Mouse (Mus musculus) left cerebral cortex, adult 9 months (tissue): ENCODE results near the gene Rbfox1.
A peak's percentile ranks its signal among the peaks of the same experiment; 100 is the strongest.

ENCODE experiments used
- DNase-seq, 2 experiments: peaks; one replicate each; pipeline ENCODE4 v3.0.0; 2022; ENCODE audit warnings: low spot score in 2 of 2

Rbfox1 gene

DNA sequence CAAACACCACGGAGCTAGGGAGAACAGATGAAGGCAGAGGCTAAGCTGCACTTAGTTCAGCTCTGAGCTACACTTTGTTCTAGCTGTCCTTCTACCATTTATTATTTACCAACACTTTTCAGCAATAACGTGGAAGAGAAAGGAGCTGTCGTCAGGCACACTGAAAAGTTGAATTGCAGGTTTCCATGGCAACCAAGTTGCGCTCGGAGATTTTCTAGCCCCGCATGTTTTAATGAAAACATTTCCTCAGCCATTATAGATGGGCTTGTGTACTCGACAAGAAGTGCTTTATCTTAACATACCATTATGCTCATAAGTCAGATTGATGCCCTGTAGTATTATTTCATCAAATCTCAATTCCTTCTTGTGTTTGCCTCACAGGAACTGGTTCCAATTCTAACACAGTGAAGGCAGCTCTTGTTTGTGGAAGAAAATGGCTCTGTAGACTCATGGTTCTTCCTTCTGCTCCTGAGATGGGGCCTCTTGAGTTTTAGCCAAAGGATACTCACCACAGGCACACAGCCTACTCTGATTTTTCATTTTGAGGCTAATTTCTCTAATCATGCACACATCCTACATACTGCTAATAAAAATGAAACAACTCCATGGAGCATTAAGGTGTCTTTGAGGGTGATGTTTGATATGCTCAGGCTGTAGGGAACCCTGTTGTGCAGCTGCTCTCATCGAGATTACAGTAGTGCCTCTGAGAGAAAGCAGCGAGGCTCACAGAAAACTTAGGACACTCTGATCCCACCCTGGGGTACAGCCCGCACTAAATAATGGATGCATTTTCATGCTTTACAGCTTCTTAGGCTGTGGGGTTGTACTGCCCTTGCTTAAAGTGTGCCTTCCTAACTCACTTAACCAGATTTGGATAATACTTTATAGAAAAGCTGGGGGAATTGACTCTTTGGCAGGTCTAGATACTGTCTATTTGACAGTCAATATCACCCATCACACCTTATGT lies 107.2 kb downstream of the Rbfox1 start:
- DNase-seq = peak in 1 of 2 experiments; percentile 50

DNA sequence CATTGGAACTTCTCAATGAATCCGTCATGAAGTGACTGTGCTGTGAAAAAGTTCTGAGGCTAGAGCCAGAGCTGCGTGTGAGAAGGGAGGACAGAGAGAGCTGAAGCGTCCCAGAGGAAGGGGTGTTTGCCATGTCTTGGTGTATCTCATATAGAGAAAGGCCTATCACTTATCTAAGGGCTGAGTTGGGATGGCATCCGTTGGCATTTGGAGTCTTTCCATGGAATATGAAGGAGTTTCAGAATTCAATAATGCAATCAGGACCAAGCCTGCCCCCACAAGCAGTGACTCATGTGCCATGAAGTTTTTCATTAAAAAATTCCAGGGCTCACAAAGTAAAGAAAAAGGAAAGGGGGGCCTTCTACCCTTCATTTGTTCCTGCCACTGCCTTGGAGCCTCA lies 112.0 kb downstream of the Rbfox1 start:
- DNase-seq = peak in 1 of 2 experiments; percentile 22

DNA sequence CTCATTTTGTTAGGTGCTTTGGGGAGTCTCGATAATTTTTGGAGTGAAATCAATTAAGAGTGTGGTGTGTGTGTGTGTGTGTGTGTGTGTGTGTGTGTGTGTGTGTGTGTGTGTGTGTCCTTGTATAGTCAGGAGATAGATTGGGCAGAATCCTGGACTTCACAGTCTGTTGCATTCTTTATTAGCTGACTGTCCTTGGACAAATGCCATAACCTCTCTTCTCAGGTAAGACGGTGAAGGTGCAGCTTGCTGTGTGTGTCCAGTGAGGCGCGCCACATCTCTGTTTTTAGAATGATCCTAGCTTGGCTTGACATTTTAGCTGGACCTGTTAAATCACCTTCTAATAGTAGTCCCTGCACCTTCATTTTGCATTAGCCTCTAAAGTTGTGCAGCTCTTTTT lies 112.5 kb downstream of the Rbfox1 start:
- no peak for DNase-seq

DNA sequence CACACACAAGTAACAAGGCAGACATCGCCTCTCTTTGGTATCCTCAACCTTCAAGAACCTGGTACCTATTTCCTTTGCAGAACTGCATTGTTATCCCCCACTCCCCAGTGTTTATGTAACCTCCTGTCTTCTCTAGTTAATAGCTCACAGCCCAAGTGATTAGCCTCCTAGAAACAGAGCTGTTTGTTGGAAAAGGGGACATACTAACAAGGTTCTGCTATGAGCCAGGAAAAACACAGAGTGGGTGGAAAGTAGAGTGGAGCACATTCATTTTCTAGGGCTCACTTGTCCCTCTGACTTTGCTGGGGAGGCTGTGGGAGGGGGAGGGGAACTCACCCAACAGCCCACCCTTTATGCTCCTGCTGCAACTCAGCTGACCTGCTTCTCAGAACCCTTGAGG lies 114.9 kb downstream of the Rbfox1 start:
- DNase-seq = peak in 1 of 2 experiments; percentile 32

DNA sequence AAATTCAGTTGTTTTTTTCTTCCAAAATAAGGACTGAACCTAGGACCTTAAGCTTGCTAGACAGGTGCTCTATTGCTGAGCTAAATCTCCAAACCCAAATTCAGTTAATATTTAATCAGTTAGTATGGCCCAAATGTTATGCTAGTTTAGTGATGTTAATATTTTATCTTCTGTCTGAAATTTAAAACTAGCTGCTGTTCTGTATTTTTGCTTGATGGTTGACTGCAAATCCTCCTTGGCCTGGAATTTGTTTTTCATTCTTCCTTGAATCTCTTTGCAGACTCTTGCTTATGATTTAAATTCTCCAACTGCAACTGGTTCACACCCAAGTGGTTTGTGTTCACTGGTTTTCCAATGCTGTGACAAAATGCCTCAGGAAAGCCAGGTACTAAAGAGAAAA lies 121.8 kb downstream of the Rbfox1 start:
- DNase-seq = no peak

DNA sequence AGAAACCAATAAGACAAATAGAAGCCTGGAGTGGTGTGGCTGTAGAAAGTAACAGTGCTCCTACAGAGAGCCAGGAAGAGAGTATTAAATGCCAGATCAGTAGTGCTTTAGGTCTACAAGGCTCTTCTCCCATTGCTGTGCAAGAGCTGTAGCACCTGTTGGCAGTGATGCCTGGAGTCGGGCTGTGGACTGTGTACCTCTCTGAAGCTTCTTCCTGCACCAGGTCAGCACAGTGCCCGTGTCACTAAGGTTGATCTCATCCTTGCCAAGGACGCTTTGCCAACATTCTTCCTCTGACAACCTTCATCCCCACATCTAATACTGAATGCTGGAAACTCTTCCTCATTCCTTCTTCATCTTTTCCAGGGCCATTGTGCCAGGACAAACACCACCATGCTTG lies 127.7 kb downstream of the Rbfox1 start:
- no peak for DNase-seq

DNA sequence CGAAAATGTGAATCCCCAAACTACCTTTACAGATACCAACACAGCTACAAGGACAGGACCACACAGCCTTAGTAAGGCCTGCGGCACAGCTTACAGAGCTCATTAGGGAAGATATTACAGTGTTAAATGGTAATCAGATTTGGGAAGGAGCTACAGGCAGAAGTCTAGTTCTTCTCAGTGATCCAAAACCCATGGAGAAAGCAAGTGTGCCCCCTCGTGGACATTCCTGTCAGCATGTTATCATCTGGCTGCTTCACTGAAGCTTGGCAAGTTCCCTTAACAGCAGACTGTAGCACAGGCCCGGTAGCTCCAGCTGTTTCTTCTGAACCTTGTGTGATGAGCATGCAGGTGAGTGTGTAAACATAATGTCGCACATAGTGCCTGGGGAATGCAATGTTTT lies 133.5 kb downstream of the Rbfox1 start:
- DNase-seq = peak; percentile 62 to 94

DNA sequence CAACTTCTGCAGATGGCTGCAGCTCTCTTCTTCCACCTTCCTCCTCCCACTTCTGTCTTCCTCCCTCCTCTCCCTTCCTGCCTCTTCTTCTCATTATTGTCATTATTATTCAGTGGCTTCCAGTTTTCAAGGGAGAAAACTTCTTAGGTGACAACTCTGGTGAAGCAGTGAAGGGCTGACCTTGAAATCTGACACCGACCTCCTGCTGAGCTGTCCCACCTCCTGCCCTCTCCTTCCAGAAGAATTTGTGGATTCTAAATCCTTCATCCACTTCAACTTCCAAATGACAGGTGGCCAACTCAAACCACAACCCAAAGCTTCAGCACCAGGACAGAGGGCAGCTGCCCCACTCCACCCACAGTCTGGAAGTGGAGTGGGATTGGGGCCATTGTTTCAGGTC lies 134.2 kb downstream of the Rbfox1 start:
- DNase-seq = no peak

DNA sequence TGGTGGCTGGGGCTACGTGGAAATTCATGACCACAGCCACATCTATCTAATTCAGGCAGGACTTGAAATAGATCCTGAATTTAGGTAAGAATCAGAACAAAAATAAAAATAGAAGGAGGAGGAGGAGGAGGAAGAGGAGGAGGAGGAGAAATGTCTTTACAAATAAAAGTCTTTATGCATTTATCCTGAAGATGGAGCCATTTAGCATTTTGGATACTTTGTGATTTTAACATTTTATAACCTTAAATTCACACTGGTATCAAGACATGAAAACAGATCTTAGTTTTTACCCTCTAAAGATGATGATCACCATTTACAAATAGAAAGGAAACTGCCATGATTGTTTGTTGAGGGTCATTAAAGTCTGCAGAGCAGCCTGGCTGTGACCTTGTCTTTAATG lies 146.1 kb downstream of the Rbfox1 start:
- DNase-seq = no peak

DNA sequence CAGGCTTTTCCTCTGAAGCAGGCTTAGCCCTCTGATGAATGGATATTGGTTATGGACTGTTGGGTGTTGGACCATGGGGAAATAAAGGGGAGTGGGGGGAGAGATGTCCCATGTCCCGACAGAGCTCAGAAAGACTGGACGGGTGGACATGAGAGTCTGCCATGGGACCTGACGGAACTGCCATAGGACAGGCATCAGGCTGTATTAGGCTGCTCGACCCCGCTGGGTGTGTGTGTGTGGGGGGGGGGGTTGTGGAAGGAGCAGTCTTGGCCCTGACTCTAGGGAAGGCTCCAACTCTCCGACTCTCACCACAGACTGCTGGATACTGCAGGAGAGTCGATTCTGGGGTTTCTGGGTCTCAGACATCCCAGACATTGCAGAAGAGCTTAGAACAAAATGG lies 147.4 kb downstream of the Rbfox1 start:
- no peak for DNase-seq

DNA sequence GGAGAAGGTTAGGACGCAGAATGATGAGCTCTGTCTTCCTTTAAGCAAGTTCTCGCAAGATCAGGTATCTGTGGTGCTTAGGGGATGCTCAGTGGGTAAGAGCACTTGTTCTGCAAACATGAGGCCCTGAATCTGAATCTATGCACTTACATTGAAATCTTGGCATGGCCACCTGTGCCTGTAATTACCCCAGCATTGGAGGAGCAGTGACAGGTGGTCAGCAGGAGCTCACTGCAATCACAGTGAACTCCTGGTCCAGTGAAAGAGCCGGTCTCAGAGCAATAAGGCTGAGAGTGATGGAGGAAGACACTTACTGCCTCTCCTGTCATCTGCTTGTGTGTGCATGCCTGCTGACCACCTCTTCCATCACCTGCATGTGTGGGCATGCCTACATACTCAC lies 149.7 kb downstream of the Rbfox1 start:
- no peak for DNase-seq

DNA sequence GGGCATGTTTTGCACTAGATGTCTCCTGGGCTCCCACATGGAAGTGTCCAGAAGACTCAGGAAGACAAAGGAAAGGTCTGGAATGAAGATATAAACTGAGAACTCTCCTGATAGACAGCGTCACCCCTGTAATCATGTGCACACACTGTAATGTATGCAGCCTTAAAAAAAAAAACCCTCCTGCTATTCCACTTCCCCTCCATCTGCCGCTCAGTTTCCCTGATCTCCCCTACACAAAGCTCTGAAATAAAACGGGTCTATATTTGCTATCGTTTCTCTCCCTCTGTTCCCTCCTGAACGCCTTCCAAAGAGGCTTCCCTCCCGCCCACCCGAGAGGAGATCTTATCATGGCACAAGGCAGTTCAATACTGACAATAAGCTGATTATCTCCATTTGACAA lies 151.9 kb downstream of the Rbfox1 start:
- DNase-seq = peak in 1 of 2 experiments; percentile 31

DNA sequence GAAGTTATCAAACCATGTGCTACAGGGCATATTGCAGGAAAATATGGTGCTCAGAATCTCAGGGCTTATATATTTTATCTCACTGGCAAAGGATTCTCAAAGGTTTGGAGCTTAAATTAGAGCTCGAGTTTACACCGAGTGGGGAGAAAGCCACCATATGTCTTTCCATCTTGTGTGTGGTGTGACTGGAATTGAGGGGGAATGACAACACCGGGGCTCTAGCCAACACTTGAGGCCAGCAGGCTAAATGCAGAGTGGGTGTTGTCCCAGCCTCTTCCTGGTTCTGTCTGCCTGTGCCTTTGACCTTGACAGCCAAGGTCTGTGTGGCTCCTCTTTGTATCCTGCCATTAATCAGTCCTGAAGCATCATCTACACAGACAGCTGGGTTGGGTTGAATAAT lies 157.6 kb downstream of the Rbfox1 start:
- DNase-seq = peak; percentile 26 to 64

DNA sequence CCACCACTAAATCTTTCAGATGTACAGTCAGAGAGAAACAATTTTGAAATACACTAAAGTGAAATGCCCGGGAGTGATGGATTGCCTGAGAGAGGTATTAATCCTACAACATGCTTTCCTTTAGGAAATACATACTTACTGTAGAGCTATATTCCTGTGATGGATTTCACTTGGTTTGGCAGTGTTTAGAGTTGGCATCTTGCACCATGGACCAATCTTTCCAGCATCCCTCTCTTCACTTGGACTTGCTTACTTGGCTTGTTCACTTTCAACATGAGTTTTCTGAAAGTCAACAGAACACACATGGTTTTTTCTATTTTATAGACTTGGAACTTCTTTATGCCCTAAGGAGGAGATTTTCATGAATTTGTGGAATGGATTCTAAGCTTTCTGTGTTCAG lies 163.4 kb downstream of the Rbfox1 start:
- no peak for DNase-seq

DNA sequence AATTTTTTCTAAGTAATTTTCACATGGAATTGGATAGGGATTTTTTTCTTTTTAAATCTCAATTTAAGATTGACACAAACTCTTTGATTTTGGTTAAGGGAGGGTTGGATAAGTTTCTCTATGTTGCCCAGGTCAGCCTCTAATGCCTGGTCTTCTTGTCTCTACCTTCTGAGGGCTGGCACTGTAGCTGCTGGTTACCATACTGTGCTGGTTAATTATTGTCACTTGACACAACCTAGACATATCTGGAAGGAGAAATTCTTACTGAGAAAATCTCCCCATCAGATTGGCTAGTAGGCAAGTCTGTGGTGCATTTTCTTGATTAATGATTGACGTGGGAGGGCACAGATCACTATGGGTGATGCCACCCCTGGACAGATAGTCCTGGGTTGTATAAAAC lies 177.3 kb downstream of the Rbfox1 start:
- no peak for DNase-seq

DNA sequence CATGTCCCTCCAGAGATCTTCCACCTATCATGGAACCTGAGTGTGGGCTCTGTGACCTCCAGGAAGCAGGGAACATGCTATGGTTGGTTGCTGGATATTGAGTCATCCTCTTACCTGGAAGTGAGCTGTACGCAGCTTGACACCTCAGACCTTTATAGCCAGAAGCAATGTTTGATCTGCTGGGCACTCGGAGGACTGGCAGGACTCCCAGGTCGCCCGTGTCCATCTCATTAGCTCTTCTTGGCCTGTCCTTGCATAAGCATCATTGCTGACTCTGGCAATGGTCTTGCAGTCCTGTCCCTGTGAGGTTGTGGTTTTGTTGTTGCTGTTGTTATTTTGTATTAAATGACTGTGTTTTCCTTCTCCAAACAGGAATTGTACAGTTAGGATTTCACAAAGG lies 180.3 kb downstream of the Rbfox1 start:
- no peak for DNase-seq

DNA sequence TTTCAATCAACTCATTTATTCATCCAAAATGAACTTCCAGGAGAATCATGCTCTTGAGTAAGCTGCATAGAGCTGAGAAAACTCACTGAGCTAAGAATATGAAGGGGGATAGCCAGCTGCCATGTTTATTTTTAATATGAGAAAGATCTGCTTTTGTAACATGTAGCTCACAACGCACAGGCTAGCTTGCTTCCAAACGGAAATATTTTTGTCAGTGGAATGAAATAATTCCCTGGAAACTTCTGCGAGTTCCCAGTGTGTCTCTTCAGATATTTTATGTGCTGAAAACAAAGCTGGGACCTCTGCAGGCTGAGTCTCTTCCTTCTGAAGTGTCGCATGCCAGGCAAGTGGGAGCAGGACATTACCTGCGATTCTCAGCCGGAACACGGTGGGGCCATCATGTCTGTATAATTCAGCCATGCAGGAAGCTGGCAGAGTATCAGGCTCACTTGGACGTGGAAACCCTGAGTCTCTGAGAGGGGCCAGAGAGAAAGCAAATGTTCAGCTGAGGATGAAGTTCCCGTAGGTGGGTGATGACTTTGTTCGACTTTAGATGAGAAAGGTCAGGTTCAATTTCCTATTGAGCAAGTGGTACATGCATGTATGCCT lies 190.4 kb downstream of the Rbfox1 start:
- DNase-seq = no peak

DNA sequence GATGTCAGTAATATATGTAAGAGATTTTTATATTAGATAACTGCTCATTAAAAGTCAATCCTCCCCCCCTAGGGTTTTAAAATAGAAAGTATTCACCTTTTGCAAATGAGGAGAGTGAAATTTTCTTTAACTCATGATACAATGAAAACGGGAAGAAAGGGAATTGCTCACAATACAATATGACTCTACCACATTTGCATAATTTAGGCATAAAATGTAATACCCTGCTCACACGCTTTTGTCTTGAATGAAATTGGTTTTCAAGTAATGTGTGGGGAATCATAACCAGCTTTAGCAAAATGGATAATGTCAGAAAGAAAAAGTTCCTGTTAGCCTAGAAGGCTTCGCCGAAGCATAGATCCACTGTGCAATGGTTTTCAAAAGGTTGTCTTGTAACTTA lies 193.9 kb downstream of the Rbfox1 start:
- DNase-seq = no peak

DNA sequence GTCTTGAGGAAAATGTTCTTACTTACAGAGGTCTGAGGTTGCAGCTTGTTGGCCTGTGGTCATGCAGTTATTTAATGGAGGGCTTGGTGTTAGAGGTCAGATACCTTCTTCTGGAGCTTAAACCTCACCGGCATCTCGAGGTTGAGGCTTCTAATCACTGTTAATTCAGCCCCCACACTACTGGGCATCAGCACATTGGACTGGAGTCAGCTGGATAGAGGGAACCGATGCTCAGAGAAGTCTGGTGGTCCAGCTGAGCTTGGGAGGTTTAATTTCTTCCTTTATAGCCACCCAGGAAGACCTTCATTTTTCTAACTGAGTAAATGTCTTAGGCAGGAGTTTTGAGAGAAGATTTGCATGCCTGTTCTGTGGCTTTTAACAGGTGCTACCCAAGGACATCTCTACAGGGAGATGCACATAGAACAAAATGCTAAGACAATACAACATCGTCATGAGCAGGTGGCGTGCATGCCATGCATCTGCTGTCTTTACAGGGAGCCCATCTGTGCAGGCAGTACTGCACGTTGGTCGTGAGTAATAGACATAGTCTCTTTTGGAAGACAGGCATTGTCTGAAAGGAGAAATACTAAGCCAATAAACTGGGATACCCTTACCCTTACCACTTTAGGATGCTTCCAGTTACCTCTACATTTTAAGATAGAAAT lies 199.7 kb downstream of the Rbfox1 start:
- peak in 1 of 2 experiments; percentile 49 for DNase-seq

DNA sequence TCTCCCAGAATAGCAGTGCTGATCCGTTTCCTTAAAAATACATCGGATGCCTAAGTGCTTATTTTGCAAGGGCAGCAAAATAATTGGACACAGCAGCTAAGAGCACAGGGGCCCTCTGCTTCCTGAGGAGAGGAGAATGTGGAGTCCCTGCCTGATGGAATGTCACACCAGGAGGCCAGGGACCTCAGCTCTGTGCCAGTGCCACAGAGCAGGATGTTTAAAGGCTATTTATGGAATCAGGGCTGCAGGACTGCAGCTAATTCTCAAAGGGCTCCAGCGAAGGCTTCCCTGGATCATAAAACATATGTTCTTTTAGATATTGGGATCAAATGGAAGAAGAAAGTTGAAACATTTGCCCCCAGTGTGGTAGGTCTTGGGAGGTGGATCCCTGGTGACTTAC lies 201.0 kb downstream of the Rbfox1 start:
- DNase-seq = no peak

DNA sequence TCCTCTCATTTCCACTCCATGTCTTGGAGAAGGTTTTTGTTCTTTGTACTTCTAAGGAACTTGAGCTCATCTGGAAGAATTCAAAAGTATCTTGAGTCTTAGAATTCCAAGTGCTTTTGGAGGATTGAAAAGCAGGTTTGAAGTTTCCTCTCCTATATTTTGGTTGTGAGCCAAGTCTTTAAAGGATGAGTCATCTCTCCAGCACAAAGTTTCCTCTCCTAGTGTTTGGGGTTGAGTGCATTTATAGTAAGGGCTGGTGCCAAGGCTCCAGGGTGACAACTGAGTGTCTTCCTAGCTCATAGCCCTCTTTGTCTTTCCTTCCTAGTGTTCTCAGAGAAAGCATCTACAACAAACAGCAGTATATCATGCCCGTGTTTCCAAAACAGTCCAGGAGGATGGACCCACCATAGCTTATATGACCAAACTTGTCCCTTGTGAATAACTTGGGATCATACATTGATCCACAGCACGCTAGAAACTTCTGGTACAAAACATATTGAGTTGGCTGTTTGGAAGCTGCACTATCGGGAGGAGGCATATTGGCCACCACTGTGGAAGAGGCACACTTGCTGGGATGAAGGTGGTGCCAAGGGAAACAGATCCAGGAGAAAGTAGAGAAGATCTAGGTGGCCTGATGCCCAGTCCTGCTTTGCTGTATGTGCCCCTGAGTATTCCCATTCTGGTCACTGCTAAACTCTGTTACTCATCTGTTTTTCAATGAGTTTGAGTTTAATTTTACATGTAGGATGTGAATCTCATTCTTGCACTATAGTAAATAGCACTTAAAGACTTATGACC lies 206.4 kb downstream of the Rbfox1 start:
- no peak for DNase-seq
